Mouse (Mus musculus): ENCODE measurements at regions not wholly inside any gene's neighbourhood (a gene's known extent, or its start where the extent isn't known, plus 50 kb on each side); places are given as distances from the start of the nearest gene placed in this dataset.

DNA sequence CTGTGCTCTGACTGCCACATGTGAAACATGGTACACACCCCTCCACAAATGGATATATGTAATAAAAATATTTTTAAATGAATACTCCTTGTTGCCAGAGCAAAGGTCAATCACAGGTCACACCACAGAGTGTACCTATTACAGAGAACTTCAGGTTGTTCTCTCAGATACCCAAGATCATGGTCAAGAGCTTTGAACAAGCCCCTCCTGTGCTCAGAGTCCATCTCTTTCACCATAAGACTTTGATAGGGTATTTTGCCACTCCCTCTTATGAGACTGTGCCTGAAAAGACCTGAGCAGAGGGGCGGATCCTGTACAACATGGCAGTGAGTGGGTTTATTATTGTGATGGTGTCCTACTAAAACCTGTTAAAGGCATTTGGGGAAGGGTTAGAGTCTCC is 249.3 kb downstream of the Rnf152 start:
- TF ChIP-seq EP300 (IDR thresholded peaks at IDR 0.05; ENCODE audit: low read depth) = no peak
- no peak for TF ChIP-seq CTCF (IDR thresholded peaks at IDR 0.05; ENCODE audit: low read depth)
